Mouse (Mus musculus): ENCODE results near the gene Hist1h2bg.
"Not testable (repeated sequence)": the region's sequence is repeated elsewhere in the genome, so short reads cannot be mapped to it uniquely, and the experiment has no call there.

DNA sequence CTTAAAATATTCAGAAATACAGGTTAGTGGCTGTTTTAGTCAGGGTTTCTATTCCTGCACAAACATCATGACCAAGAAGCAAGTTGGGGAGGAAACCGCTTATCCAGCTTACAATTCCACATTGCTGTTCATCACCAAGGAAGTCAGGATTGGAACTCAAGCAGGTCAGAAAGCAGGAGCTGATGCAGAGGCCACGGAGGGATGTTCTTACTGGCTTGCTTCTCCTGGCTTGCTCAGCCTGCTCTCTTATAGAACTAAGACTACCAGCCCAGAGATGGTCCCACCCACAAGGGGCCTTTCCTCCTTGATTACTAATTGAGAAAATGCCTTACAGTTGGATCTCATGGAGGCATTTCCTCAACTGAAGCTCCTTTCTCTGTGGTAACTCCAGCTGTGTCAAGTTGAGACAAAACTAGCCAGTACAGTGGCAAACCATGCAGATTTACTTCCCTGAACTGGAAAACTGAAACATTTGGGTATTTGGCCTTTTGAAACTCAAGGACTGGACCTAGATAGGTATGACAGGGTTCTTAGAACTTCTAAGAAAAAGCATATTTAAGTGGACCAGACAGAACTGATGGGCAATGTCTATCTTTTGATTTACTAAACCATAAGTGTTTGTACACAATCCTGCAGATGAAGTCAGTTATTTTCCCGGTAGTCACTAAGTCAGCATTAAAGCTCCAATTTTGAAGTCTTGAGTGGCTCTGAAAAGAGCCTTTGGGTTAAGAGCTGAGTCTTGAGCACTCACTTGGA is 28.8 kb upstream of the Hist1h2bg start:
- TF ChIP-seq POLR2A (IDR thresholded peaks at IDR 0.05; ENCODE audit: control insufficient read depth in 1 of 2, insufficient read depth in 1 of 2, low read depth in 1 of 2, low read length in 2 of 2, poor library complexity in 1 of 2); CTCF (IDR thresholded peaks at IDR 0.05 in 2 of 3, conservative IDR thresholded peaks at IDR 0.05 in 1 of 3; ENCODE audit: control insufficient read depth in 1 of 3, insufficient read depth in 1 of 3, low read depth in 2 of 3, low read length in 3 of 3, poor library complexity in 1 of 3, severe bottlenecking in 1 of 3); MAZ (IDR thresholded peaks at IDR 0.05; ENCODE audit: low read depth, low read length); TAL1 (IDR thresholded peaks at IDR 0.05; ENCODE audit: low read length); EP300 (IDR thresholded peaks at IDR 0.05; ENCODE audit: low read depth in 1 of 2, low read length in 2 of 2); E2F4 (IDR thresholded peaks at IDR 0.05; ENCODE audit: borderline replicate concordance, low read depth, low read length); CHD1 (IDR thresholded peaks at IDR 0.05; ENCODE audit: low read depth, low read length): not testable (repeated sequence)
- TF ChIP-seq POLR2AphosphoS5 (IDR thresholded peaks at IDR 0.05; ENCODE audit: borderline replicate concordance, low read depth, low read length), result peak; percentile 87; the same call in 1 of the 2 replicates
